Mouse (Mus musculus): Measurements from ENCODE around the gene Ccdc151. TPM values are rescaled to one million over a fixed set of nuclear protein-coding genes. Genes with fewer than 3 reads are reported as not detected.

Ccdc151 gene
- polyA plus RNA-seq, 1 experiment from 2014 or later, result 4.8 TPM

DNA sequence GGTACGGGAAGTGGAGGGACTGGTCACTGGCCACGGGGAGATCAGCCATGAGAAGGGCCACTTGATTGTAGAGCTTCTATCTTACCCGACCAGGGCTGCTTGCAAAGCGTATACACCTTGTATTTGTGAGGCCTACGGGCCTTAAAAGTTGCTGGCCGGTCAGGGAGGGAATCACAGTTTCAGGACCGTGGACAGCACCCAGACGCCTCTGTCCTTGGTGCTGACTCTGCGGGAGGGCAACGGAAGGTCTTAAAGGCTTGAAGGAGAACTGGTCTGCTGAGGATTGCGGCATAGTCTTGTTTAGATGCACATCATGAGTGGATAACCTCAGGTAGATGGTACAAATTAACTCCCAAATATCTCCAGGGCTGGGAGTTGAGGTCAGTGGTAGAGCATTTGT, 52.1 kb downstream of the Ccdc151 start:
- no peak for ATAC-seq (replicated peaks)
- H3K4me3 ChIP-seq, result no peak overlapping the region
- 24% methylated on average over 11 of the region's 11 CpGs for WGBS
- peaks cover 27% of the 10 kb centered on the region for H3K4me1 ChIP-seq
- H3K9ac ChIP-seq, result no peak overlapping the region
- H3K4me2 ChIP-seq, result no peak overlapping the region
- H3K27ac ChIP-seq, result no peak overlapping the region
- H3K36me3 ChIP-seq (replicated peaks), result no peaks in the 10 kb centered on the region; the same call in 1 of the 2 replicates
- H3K27me3 ChIP-seq (replicated peaks), result no peaks in the 10 kb centered on the region
- H3K9me3 ChIP-seq, result no peaks in the 10 kb centered on the region

DNA sequence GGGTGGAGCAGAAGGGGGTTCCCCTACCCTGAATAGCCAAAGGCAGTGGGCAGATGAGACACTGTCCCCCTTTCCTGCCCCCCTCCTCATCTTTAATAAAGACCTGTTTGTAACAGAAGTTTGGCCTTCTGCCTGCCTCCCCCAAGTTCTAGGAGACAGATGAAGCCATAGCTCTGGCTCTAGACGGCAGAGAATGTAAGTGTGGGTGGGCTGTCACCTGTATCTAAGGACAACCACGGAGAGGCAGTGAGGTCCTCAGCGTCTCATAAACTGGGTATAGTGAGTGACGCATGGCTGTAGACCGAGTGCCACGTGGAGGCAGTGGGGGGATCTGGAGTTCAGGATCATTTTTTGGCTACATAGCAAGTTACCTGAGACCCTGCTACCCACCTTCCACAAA, 53.6 kb downstream of the Ccdc151 start:
- no peak overlapping the region for H3K4me3 ChIP-seq
- no peak overlapping the region for H3K9ac ChIP-seq
- H3K36me3 ChIP-seq (replicated peaks), result no peaks in the 10 kb centered on the region; the same call in 1 of the 2 replicates
- no peak for ATAC-seq (replicated peaks)
- WGBS, result 65% methylated on average over 6 of the region's 6 CpGs
- peaks cover 12% of the 10 kb centered on the region for H3K4me1 ChIP-seq
- no peaks in the 10 kb centered on the region for H3K27me3 ChIP-seq (replicated peaks)
- H3K4me2 ChIP-seq, result no peak overlapping the region
- H3K27ac ChIP-seq, result no peak overlapping the region
- H3K9me3 ChIP-seq, result no peaks in the 10 kb centered on the region

DNA sequence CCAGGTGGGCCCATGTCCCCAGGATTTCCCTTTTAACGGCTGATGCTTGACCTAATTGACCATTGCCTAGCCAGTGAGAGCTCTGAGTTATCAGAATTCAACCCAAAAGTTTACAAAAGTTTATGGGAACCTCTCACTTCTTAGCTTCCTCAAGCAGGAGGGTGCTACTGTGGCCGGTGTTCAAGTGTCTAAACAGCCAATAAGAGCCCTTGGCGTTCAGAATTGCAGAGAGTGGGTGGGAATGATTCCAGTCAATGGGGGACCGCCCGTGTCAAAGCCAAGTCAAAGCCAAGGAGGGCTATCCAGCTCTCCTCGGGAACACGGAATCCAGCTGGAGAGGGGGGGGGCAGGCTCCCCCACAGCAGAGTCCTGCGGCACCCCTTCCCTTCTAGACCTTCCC, 54.3 kb downstream of the Ccdc151 start:
- Histone ChIP-seq H3K27me3 (replicated peaks) (no peaks in the 10 kb centered on the region), H3K4me3 (no peak overlapping the region), H3K4me1 (peaks cover 6% of the 10 kb centered on the region), H3K36me3 (replicated peaks) (no peaks in the 10 kb centered on the region; the same call in 1 of the 2 replicates), H3K27ac (no peak overlapping the region), H3K9me3 (no peaks in the 10 kb centered on the region), H3K9ac (no peak overlapping the region), H3K4me2 (no peak overlapping the region)
- no peak for ATAC-seq (replicated peaks)
- 59% methylated on average over 8 of the region's 8 CpGs for WGBS

DNA sequence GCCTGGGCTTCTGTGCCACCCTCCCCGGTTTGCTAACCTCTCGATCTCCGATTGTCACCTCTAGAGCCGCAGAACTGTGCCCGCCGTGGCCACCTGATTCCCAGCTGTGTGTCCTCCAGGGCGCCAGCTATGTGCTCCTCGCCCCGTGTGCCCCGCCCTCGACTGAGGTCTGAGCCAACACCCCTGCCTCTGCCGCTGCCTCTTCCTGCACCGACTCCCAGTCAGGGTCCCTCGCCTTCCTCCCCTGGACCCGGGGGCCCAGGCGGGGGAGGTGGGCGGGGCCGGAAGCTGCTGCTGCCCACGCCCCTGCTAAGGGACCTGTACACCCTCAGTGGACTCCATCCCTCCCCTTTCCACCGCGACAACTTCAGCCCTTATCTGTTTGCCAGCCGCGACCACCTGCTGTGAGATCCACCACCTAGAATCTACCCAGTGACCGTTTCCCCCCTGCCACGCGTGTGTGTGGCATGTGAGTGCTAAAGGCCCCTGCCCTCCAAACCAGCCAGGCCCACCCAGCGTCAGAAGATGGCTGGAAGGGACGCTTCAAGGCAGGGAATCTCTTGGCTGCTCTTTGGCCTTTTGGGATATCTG, 54.8 kb downstream of the Ccdc151 start:
- no peak for ATAC-seq (replicated peaks)
- H3K27me3 ChIP-seq (replicated peaks), result no peaks in the 10 kb centered on the region
- 8% methylated on average over 28 of the region's 28 CpGs for WGBS
- no peak overlapping the region for H3K4me3 ChIP-seq
- no peak overlapping the region for H3K27ac ChIP-seq
- H3K4me1 ChIP-seq, result peaks cover under 1% of the 10 kb centered on the region
- no peak overlapping the region for H3K4me2 ChIP-seq
- H3K36me3 ChIP-seq (replicated peaks), result no peaks in the 10 kb centered on the region; the same call in 1 of the 2 replicates
- no peaks in the 10 kb centered on the region for H3K9me3 ChIP-seq
- no peak overlapping the region for H3K9ac ChIP-seq

DNA sequence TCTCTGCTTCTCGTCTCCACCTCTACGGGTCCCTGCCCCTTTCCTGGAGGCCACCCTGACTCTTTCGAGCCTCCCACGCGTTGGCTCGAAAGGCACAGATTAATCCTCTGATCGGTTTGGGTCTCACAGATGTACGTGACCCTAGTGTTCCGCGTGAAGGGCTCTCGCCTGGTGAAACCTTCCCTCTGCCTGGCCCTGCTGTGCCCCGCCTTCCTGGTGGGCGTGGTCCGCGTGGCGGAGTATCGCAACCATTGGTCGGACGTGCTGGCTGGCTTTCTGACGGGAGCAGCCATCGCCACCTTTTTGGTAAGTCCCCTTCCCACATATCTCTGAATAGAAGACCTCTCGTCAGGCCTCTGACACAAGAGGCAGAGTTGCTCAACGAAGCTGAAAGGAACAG, 58.2 kb downstream of the Ccdc151 start:
- 28% methylated on average over 23 of the region's 23 CpGs for WGBS
- ATAC-seq (replicated peaks), result no peak
- Histone ChIP-seq H3K36me3 (replicated peaks) (peaks cover 10% of the 10 kb centered on the region; the same call in 1 of the 2 replicates), H3K27ac (no peak overlapping the region), H3K9me3 (no peaks in the 10 kb centered on the region), H3K4me1 (peaks cover 2% of the 10 kb centered on the region), H3K4me3 (no peak overlapping the region), H3K9ac (no peak overlapping the region), H3K4me2 (no peak overlapping the region), H3K27me3 (replicated peaks) (no peaks in the 10 kb centered on the region)

DNA sequence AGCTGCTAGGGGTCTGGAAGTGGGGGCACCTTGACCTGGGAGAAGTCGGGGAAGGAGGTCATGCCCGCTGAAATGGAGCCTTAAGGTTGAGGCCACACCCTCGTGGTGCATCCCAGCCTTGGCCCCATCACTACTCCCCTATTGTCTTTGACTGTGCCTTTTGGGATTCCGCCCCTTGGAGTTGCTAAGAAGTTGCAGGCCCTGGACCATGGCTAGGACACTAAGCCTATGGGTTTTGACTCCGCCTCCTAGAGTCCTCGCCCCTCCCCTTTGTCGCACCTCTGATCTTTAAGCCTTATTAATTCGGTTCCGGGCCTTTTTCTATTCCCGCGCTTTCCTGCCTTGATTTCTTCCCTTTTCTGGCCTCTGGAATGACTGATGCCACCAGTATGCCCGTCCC, 58.8 kb downstream of the Ccdc151 start:
- Histone ChIP-seq H3K4me1 (peaks cover 8% of the 10 kb centered on the region), H3K27ac (no peak overlapping the region), H3K27me3 (replicated peaks) (no peaks in the 10 kb centered on the region), H3K9ac (no peak overlapping the region), H3K4me3 (no peak overlapping the region), H3K36me3 (replicated peaks) (peaks cover 10% of the 10 kb centered on the region; the same call in 1 of the 2 replicates), H3K9me3 (no peaks in the 10 kb centered on the region), H3K4me2 (no peak overlapping the region)
- WGBS, result 50% methylated on average over 12 of the region's 12 CpGs
- 0 out of 2 replicates have a peak, but pooled peaks have one; percentile 24 for ATAC-seq (replicated peaks)

DNA sequence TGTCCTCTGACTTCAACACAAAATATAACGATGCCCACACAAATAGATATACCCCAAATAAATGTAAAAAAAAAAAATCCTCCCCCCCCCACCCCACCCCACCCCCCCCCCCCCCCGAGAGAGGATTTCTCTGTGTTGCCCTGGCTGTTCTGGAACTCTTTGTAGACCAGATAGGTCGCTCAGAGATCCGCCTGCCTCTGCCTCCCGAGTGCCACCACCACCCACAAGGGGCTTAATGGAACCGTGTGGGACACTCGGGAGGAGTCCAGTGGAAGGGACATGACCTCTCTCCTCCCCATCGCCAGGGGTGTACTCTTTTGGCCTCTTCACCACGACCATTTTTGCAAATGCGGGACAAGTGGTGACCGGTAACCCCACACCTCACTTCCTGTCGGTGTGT, 59.4 kb downstream of the Ccdc151 start:
- no peak overlapping the region for H3K27ac ChIP-seq
- no peak overlapping the region for H3K4me2 ChIP-seq
- H3K4me3 ChIP-seq, result no peak overlapping the region
- no peaks in the 10 kb centered on the region for H3K9me3 ChIP-seq
- peaks cover 14% of the 10 kb centered on the region for H3K4me1 ChIP-seq
- no peak for ATAC-seq (replicated peaks)
- WGBS, result 76% methylated on average over 12 of the region's 12 CpGs
- H3K27me3 ChIP-seq (replicated peaks), result no peaks in the 10 kb centered on the region
- H3K9ac ChIP-seq, result no peak overlapping the region
- peaks cover 10% of the 10 kb centered on the region; the same call in 1 of the 2 replicates for H3K36me3 ChIP-seq (replicated peaks)

Other genes starting within 250 kb of the Ccdc151 start
- gene Spc24, start 242.3 kb downstream of the Ccdc151 start, polyA plus RNA-seq (2015; fragmentation: Nextera tagmentation; extraction: Ambion mirVana), result 15.7 and 17.8 TPM in 2 replicates
- 5.8 TPM in 2 replicates for gene Kank2, start 203.9 kb downstream of the Ccdc151 start, polyA plus RNA-seq (2015; fragmentation: Nextera tagmentation; extraction: Ambion mirVana)
- 0.61 and 0.74 TPM in 2 replicates for gene Angptl8, start 167.1 kb downstream of the Ccdc151 start, polyA plus RNA-seq (2015; fragmentation: Nextera tagmentation; extraction: Ambion mirVana)
- gene Dock6, start 150.0 kb downstream of the Ccdc151 start, polyA plus RNA-seq (2015; fragmentation: Nextera tagmentation; extraction: Ambion mirVana), result 19.2 and 20.4 TPM in 2 replicates
- 15.4 and 15.5 TPM in 2 replicates for gene Rab3d, start 84.4 kb downstream of the Ccdc151 start, polyA plus RNA-seq (2015; fragmentation: Nextera tagmentation; extraction: Ambion mirVana)
- gene Ccdc159, start 75.2 kb downstream of the Ccdc151 start, polyA plus RNA-seq (2015; fragmentation: Nextera tagmentation; extraction: Ambion mirVana), result 13.4 and 14.1 TPM in 2 replicates
- gene Tmem205, start 75.1 kb downstream of the Ccdc151 start, polyA plus RNA-seq (2015; fragmentation: Nextera tagmentation; extraction: Ambion mirVana), result 49.3 and 52.4 TPM in 2 replicates
- gene Plppr2, start 65.6 kb downstream of the Ccdc151 start, polyA plus RNA-seq (2015; fragmentation: Nextera tagmentation; extraction: Ambion mirVana), result 116 and 120 TPM in 2 replicates
- 10.5 TPM in 2 replicates for gene Swsap1, start 46.9 kb downstream of the Ccdc151 start, polyA plus RNA-seq (2015; fragmentation: Nextera tagmentation; extraction: Ambion mirVana)
- 1.6 and 1.9 TPM in 2 replicates for gene Epor, start 39.1 kb downstream of the Ccdc151 start, polyA plus RNA-seq (2015; fragmentation: Nextera tagmentation; extraction: Ambion mirVana)
- gene Rgl3, start 13.2 kb downstream of the Ccdc151 start, polyA plus RNA-seq (2015; fragmentation: Nextera tagmentation; extraction: Ambion mirVana), result 1.1 and 1.8 TPM in 2 replicates
- gene Prkcsh, start 172 bp upstream of the Ccdc151 start, polyA plus RNA-seq (2015; fragmentation: Nextera tagmentation; extraction: Ambion mirVana), result 94.6 and 103 TPM in 2 replicates
- 110 and 113 TPM in 2 replicates for gene Elavl3, start 49.4 kb upstream of the Ccdc151 start, polyA plus RNA-seq (2015; fragmentation: Nextera tagmentation; extraction: Ambion mirVana)
- gene Gm49318, start 68.6 kb upstream of the Ccdc151 start, polyA plus RNA-seq (2015; fragmentation: Nextera tagmentation; extraction: Ambion mirVana), result not detected in 2 replicates
- 21.7 and 22.5 TPM in 2 replicates for gene Zfp653, start 68.7 kb upstream of the Ccdc151 start, polyA plus RNA-seq (2015; fragmentation: Nextera tagmentation; extraction: Ambion mirVana)
- gene Ecsit, start 82.8 kb upstream of the Ccdc151 start, polyA plus RNA-seq (2015; fragmentation: Nextera tagmentation; extraction: Ambion mirVana), result 58.8 and 59.4 TPM in 2 replicates
- 1.9 and 2.4 TPM in 2 replicates for gene Cnn1, start 96.6 kb upstream of the Ccdc151 start, polyA plus RNA-seq (2015; fragmentation: Nextera tagmentation; extraction: Ambion mirVana)
- 181 and 198 TPM in 2 replicates for gene Elof1, start 114.5 kb upstream of the Ccdc151 start, polyA plus RNA-seq (2015; fragmentation: Nextera tagmentation; extraction: Ambion mirVana)
- 0.66 and 0.96 TPM in 2 replicates for gene Acp5, start 133.1 kb upstream of the Ccdc151 start, polyA plus RNA-seq (2015; fragmentation: Nextera tagmentation; extraction: Ambion mirVana)
- 84.2 and 85.7 TPM in 2 replicates for gene Pigyl, start 154.2 kb upstream of the Ccdc151 start, polyA plus RNA-seq (2015; fragmentation: Nextera tagmentation; extraction: Ambion mirVana)
- 0.41 and 0.48 TPM in 2 replicates for gene Zfp872, start 185.5 kb upstream of the Ccdc151 start, polyA plus RNA-seq (2015; fragmentation: Nextera tagmentation; extraction: Ambion mirVana)
- gene Zfp809, start 223.1 kb upstream of the Ccdc151 start, polyA plus RNA-seq (2015; fragmentation: Nextera tagmentation; extraction: Ambion mirVana), result 10.3 and 11.4 TPM in 2 replicates